Mouse (Mus musculus) midbrain, embryonic 11.5 days (tissue): ENCODE data around the gene Chchd5. TPM values are rescaled to one million over a fixed set of nuclear protein-coding genes. Genes with fewer than 3 reads are reported as not detected.

Experiments used
- ATAC-seq: fragments of 200-750 bp; cut with Nextera tagmentation; 2 replicates; pipeline ENCODE4 v1.8.0; 2017; ENCODE audit warnings: moderate TSS enrichment, moderate library complexity; ENCODE audit not compliant: low FRiP score
- DNase-seq: peaks from one replicate; pipeline ENCODE4 v3.0.0; 2015; ENCODE audit warnings: low spot score; ENCODE audit errors: missing footprints
- H3K27ac ChIP-seq: fragments of 300-500 bp; sonication (generic); 2 replicates; pipeline ENCODE4 v1.5.1; 2014; ENCODE audit warnings: low read depth, low read length
- H3K27me3 ChIP-seq: fragments of 300-500 bp; sonication (generic); 2 replicates; pipeline ENCODE4 v1.6.1; 2014; ENCODE audit warnings: mild to moderate bottlenecking, low read length, moderate library complexity, mixed read lengths; ENCODE audit not compliant: control insufficient read depth, insufficient read depth
- H3K36me3 ChIP-seq: fragments of 300-500 bp; sonication (generic); 2 replicates; pipeline ENCODE4 v1.6.1; 2014; ENCODE audit warnings: mild to moderate bottlenecking, low read length, moderate library complexity, mixed read lengths; ENCODE audit not compliant: control insufficient read depth, insufficient read depth
- H3K4me1 ChIP-seq: fragments of 300-500 bp; sonication (generic); 2 replicates; pipeline ENCODE4 v1.6.1; 2014; ENCODE audit warnings: low read length; ENCODE audit not compliant: control insufficient read depth, insufficient read depth
- H3K4me2 ChIP-seq: fragments of 300-500 bp; sonication (generic); 2 replicates; pipeline ENCODE4 v1.6.1; 2014; ENCODE audit warnings: mild to moderate bottlenecking, moderate library complexity
- H3K4me3 ChIP-seq: fragments of 300-500 bp; sonication (generic); 2 replicates; pipeline ENCODE4 v1.5.1; 2014; ENCODE audit warnings: low read depth, low read length
- H3K9ac ChIP-seq: fragments of 300-500 bp; sonication (generic); 2 replicates; pipeline ENCODE4 v1.6.1; 2014; ENCODE audit warnings: low read length
- H3K9me3 ChIP-seq: fragments of 300-500 bp; sonication (generic); 2 replicates; pipeline ENCODE4 v1.6.1; 2016; ENCODE audit warnings: low read length; ENCODE audit not compliant: control insufficient read depth
- WGBS: fragments of 180-500 bp; shearing (Covaris S2); extraction: QIAGEN DNeasy Blood & Tissue Kit; methylation state at CpG from one replicate; pipeline ENCODE4 v1.1.7; 2014; 5-methylcytosine and 5-hydroxymethylcytosine counted together
- polyA plus RNA-seq: library from polyadenylated mRNA; unstranded; fragments of >200 nt; fragmentation: Nextera tagmentation; extraction: Ambion mirVana; gene quantifications from 2 replicates; pipeline ENCODE4 v1.2.1, GENCODE M21; 2014

The Chchd5 gene
- polyA plus RNA-seq, 1 experiment from 2014 or later, result 27.2 TPM

DNA sequence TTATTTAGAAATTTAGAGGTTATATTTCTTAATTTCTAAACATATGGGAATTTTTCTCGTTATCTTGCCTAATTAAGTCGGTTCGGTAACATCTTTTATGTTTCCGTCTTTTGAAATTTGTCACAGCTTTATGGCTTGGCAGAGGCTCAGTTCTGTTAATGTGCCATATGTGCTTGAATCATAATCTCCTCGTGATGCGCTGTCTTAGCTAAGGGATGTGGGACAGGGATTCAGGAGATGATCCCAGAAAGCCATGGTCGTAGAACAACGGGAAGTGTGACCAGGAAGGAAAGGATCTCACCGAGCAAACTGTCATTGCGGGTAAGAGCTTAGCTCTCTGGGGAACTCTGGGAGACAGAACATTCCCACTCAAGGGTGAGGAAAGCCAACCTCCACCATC lies 10.4 kb downstream of the Chchd5 start:
- 91% methylated on average over 10 of the region's 10 CpGs for WGBS
- no peaks in the 10 kb centered on the region for H3K27me3 ChIP-seq
- H3K4me2 ChIP-seq, result no peak overlapping the region
- no peak overlapping the region for H3K4me3 ChIP-seq
- no peaks in the 10 kb centered on the region for H3K4me1 ChIP-seq
- DNase-seq (peak; percentile 21), ATAC-seq (no peak)
- H3K27ac ChIP-seq, result no peak overlapping the region
- H3K9me3 ChIP-seq, result no peaks in the 10 kb centered on the region
- no peak overlapping the region for H3K9ac ChIP-seq
- H3K36me3 ChIP-seq, result no peaks in the 10 kb centered on the region

GRCm38 (mm10) chr2:129148836-129149235 lies 19.3 kb downstream of the Chchd5 start:
- Histone ChIP-seq H3K4me2 (no peak overlapping the region), H3K36me3 (no peaks in the 10 kb centered on the region), H3K9me3 (no peaks in the 10 kb centered on the region), H3K27me3 (no peaks in the 10 kb centered on the region), H3K4me3 (no peak overlapping the region), H3K4me1 (no peaks in the 10 kb centered on the region), H3K27ac (no peak overlapping the region), H3K9ac (no peak overlapping the region)
- no peak for DNase-seq
- ATAC-seq, result no peak
- WGBS, result 42% methylated on average over 2 of the region's 2 CpGs

- ATAC-seq (no peak), DNase-seq (no peak)
- no peak overlapping the region for H3K27ac ChIP-seq
- no peaks in the 10 kb centered on the region for H3K9me3 ChIP-seq
- 84% methylated on average over 5 of the region's 5 CpGs for WGBS
- no peaks in the 10 kb centered on the region for H3K27me3 ChIP-seq
- H3K4me1 ChIP-seq, result no peaks in the 10 kb centered on the region
- H3K4me3 ChIP-seq, result no peak overlapping the region
- H3K9ac ChIP-seq, result no peak overlapping the region
- no peaks in the 10 kb centered on the region for H3K36me3 ChIP-seq
- H3K4me2 ChIP-seq, result no peak overlapping the region
These were observed 20.9 kb downstream of the Chchd5 start for GRCm38 (mm10) chr2:129150386-129150785.

GRCm38 (mm10) chr2:129151111-129151510 lies 21.6 kb downstream of the Chchd5 start:
- ATAC-seq, result no peak

GRCm38 (mm10) chr2:129152751-129153150 lies 23.3 kb downstream of the Chchd5 start:
- ATAC-seq (no peak), DNase-seq (peak; percentile 33)
- Histone ChIP-seq H3K4me2 (no peak overlapping the region), H3K4me1 (no peaks in the 10 kb centered on the region), H3K4me3 (no peak overlapping the region), H3K36me3 (no peaks in the 10 kb centered on the region), H3K27me3 (no peaks in the 10 kb centered on the region), H3K27ac (no peak overlapping the region), H3K9me3 (no peaks in the 10 kb centered on the region), H3K9ac (no peak overlapping the region)
- 85% methylated on average over 1 of the region's 1 CpGs for WGBS

More at GRCm38 (mm10) chr2:129151111-129151510, 21.6 kb downstream of the Chchd5 start:
- no peaks in the 10 kb centered on the region for H3K4me1 ChIP-seq
- no peak overlapping the region for H3K4me2 ChIP-seq
- DNase-seq, result no peak
- no peak overlapping the region for H3K9ac ChIP-seq
- no peaks in the 10 kb centered on the region for H3K27me3 ChIP-seq
- H3K27ac ChIP-seq, result no peak overlapping the region
- 95% methylated on average over 9 of the region's 9 CpGs for WGBS
- no peak overlapping the region for H3K4me3 ChIP-seq
- no peaks in the 10 kb centered on the region for H3K9me3 ChIP-seq
- no peaks in the 10 kb centered on the region for H3K36me3 ChIP-seq

GRCm38 (mm10) chr2:129164815-129165214 lies 35.3 kb downstream of the Chchd5 start:
- H3K9me3 ChIP-seq, result no peaks in the 10 kb centered on the region
- WGBS, result 81% methylated on average over 5 of the region's 5 CpGs
- DNase-seq (no peak), ATAC-seq (no peak)
- no peak overlapping the region for H3K4me2 ChIP-seq
- H3K36me3 ChIP-seq, result no peaks in the 10 kb centered on the region
- H3K4me3 ChIP-seq, result no peak overlapping the region
- no peak overlapping the region for H3K27ac ChIP-seq
- H3K9ac ChIP-seq, result no peak overlapping the region
- H3K27me3 ChIP-seq, result no peaks in the 10 kb centered on the region
- no peaks in the 10 kb centered on the region for H3K4me1 ChIP-seq

DNA sequence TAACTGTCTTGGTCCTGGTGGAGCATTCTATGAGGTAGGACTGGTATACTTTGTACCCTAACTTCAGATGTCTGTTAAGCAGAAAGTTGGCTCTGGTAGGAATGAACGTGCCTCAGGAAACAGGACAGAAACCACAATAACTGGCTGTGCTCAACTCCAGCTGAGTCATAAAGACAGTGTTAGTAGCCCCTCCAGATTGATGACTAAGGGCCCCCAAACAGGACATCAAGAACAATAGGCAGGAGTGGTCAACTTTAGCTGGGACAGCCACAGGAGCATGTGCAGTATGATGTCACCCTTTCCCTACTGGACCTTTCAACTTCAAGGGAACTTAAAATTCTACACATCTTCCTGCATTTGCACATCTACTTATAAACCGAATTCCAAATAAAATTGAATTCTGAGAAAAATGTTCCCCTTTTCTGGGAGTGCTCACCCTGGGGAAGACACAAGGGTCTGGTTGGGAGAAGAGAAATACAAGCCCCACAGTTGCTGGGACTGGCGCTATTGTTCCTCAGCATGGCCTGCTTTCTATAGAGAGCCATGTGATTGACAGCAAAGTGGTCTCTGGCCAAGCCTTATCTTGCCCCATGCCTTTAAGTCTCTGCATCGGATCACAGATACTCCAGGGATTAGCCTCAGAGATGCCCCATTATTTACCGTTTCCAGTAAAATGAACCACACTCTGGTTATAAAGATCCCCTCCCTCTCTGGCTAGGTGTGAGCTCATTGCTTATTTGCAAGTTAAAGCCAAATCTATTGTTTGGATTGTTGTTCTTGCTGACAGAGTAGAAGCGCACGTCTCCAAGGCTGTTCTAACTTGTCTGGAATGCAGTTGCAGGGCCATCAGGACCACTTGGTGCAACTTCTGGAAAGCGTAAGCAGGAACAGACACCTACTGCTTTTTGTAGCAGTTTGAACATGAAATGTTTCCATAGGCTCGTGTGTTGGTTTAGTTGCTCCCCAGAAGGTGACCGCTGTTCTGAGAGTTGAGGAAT lies 37.3 kb downstream of the Chchd5 start:
- ATAC-seq (no peak), DNase-seq (no peak)
- WGBS, result 73% methylated on average over 10 of the region's 10 CpGs
- Histone ChIP-seq H3K4me3 (no peak overlapping the region), H3K36me3 (no peaks in the 10 kb centered on the region), H3K9me3 (no peaks in the 10 kb centered on the region), H3K4me2 (no peak overlapping the region), H3K27ac (no peak overlapping the region), H3K27me3 (no peaks in the 10 kb centered on the region), H3K9ac (no peak overlapping the region), H3K4me1 (no peaks in the 10 kb centered on the region)

- Histone ChIP-seq H3K4me3 (no peak overlapping the region), H3K27me3 (no peaks in the 10 kb centered on the region), H3K4me2 (no peak overlapping the region), H3K4me1 (no peaks in the 10 kb centered on the region), H3K9me3 (no peaks in the 10 kb centered on the region), H3K36me3 (no peaks in the 10 kb centered on the region), H3K27ac (no peak overlapping the region), H3K9ac (no peak overlapping the region)
- DNase-seq, result no peak
- WGBS, result 55% methylated on average over 10 of the region's 10 CpGs
- ATAC-seq, result no peak
These were observed 43.9 kb downstream of the Chchd5 start for GRCm38 (mm10) chr2:129173386-129173785.

DNA sequence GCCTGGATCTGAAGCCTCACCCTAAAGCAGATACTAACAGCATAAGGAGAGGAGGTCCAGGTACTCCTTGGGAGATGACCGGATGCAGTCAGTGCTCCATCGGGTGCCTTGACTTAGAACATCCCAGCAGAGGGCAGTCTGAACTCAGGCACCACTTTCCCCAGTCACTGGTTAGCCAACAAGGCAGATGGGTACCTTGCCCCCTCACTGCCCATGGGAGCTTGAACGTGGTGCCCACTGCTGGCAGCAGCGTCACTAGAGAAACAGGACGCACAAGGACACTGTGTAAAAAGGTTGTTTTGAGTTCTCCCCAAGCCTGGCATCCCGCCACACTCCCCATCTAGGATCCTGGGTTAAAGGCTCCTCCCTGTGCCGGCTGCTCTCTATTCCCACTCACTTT lies 45.0 kb downstream of the Chchd5 start:
- no peaks in the 10 kb centered on the region for H3K36me3 ChIP-seq
- 49% methylated on average over 7 of the region's 7 CpGs for WGBS
- no peak overlapping the region for H3K27ac ChIP-seq
- H3K4me3 ChIP-seq, result no peak overlapping the region
- H3K4me1 ChIP-seq, result no peaks in the 10 kb centered on the region
- H3K4me2 ChIP-seq, result no peak overlapping the region
- no peak overlapping the region for H3K9ac ChIP-seq
- no peaks in the 10 kb centered on the region for H3K27me3 ChIP-seq
- H3K9me3 ChIP-seq, result no peaks in the 10 kb centered on the region
- DNase-seq, result no peak
- no peak for ATAC-seq
